Mouse (Mus musculus): ENCODE measurements around the gene C330021F23Rik. TPM values are rescaled to one million over a fixed set of nuclear protein-coding genes. Genes with fewer than 3 reads are reported as not detected.

Gene C330021F23Rik
- 22.8 and 24.0 TPM in 2 replicates for polyA plus RNA-seq (2011; ENCODE audit: insufficient read depth, insufficient read length, low read depth, missing spikeins)

- H3K27me3 ChIP-seq (ENCODE audit: control insufficient read depth, insufficient read depth, low read length, poor library complexity, severe bottlenecking): no peaks in the 10 kb centered on the region
- H3K9ac ChIP-seq (ENCODE audit: low read depth, poor library complexity, severe bottlenecking): peak within 1 kb of the TSS; percentile 87
- peak within 1 kb of the TSS; percentile 88 for H3K4me3 ChIP-seq (ENCODE audit: low read depth, low read length)
- peak; percentile 93 for TF ChIP-seq POLR2A (IDR thresholded peaks at IDR 0.05; ENCODE audit: insufficient read depth, low read length)
- no peak for TF ChIP-seq CTCF (IDR thresholded peaks at IDR 0.05; ENCODE audit: low read depth, low read length)
- peak; percentile 91 for TF ChIP-seq EP300 (IDR thresholded peaks at IDR 0.05; ENCODE audit: insufficient read depth, low read depth, low read length)
- H3K9me3 ChIP-seq (replicated peaks; ENCODE audit: control insufficient read depth, insufficient read depth, low read length, poor library complexity, severe bottlenecking): no peaks in the 10 kb centered on the region
- H3K36me3 ChIP-seq (ENCODE audit: control insufficient read depth, insufficient read depth, low read length, poor library complexity, severe bottlenecking): no peaks in the 10 kb centered on the region
- H3K27ac ChIP-seq (ENCODE audit: insufficient read depth, low read length): peak within 1 kb of the TSS; percentile 100
- peaks cover 7% of the 10 kb centered on the region for H3K4me1 ChIP-seq (ENCODE audit: control insufficient read depth, insufficient read depth, low read length)
These were observed at the start of gene C330021F23Rik for GRCm38 (mm10) chr8:3567641-3568371. Gene C330021F23Rik (plus strand): TSS chr8:3567990.

- Histone ChIP-seq H3K36me3 (ENCODE audit: control insufficient read depth, insufficient read depth, low read length, poor library complexity, severe bottlenecking) (peaks cover 36% of the 10 kb centered on the region), H3K27me3 (ENCODE audit: control insufficient read depth, insufficient read depth, low read length, poor library complexity, severe bottlenecking) (no peaks in the 10 kb centered on the region), H3K9me3 (replicated peaks; ENCODE audit: control insufficient read depth, insufficient read depth, low read length, poor library complexity, severe bottlenecking) (no peaks in the 10 kb centered on the region), H3K9ac (ENCODE audit: low read depth, poor library complexity, severe bottlenecking) (no peak overlapping the region), H3K4me1 (ENCODE audit: control insufficient read depth, insufficient read depth, low read length) (no peaks in the 10 kb centered on the region), H3K27ac (ENCODE audit: insufficient read depth, low read length) (no peak overlapping the region), H3K4me3 (ENCODE audit: low read depth, low read length) (no peak overlapping the region)
- TF ChIP-seq CTCF (IDR thresholded peaks at IDR 0.05; ENCODE audit: low read depth, low read length): no peak
- TF ChIP-seq POLR2A (IDR thresholded peaks at IDR 0.05; ENCODE audit: insufficient read depth, low read length): no peak
- TF ChIP-seq EP300 (IDR thresholded peaks at IDR 0.05; ENCODE audit: insufficient read depth, low read depth, low read length): no peak
These were observed 45.6 kb upstream of the C330021F23Rik start for GRCm38 (mm10) chr8:3522007-3522697.

DNA sequence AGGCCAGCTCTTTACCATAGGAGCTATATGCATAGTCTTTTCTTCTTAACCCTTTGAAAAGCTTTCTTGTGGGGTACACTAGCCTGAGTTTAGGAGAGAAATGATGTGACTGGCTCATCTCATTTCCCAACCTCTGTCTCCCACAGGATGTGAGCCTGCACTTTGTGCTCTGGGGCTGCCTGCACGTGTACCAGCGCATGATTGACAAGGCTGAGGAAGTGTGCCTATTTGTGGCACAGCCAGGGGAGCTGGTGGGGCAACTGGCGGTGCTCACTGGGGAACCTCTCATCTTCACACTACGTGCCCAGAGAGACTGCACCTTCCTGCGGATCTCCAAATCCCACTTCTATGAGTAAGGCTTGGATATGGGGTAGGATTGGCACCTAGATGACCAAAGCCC is 37.0 kb upstream of the C330021F23Rik start:
- no peaks in the 10 kb centered on the region for H3K27me3 ChIP-seq (ENCODE audit: control insufficient read depth, insufficient read depth, low read length, poor library complexity, severe bottlenecking)
- H3K27ac ChIP-seq (ENCODE audit: insufficient read depth, low read length): no peak overlapping the region
- H3K9me3 ChIP-seq (replicated peaks; ENCODE audit: control insufficient read depth, insufficient read depth, low read length, poor library complexity, severe bottlenecking): no peaks in the 10 kb centered on the region
- TF ChIP-seq POLR2A (IDR thresholded peaks at IDR 0.05; ENCODE audit: insufficient read depth, low read length) (no peak), CTCF (IDR thresholded peaks at IDR 0.05; ENCODE audit: low read depth, low read length) (no peak), EP300 (IDR thresholded peaks at IDR 0.05; ENCODE audit: insufficient read depth, low read depth, low read length) (no peak)
- H3K4me3 ChIP-seq (ENCODE audit: low read depth, low read length): no peak overlapping the region
- H3K4me1 ChIP-seq (ENCODE audit: control insufficient read depth, insufficient read depth, low read length): no peaks in the 10 kb centered on the region
- H3K36me3 ChIP-seq (ENCODE audit: control insufficient read depth, insufficient read depth, low read length, poor library complexity, severe bottlenecking): peaks cover 6% of the 10 kb centered on the region
- no peak overlapping the region for H3K9ac ChIP-seq (ENCODE audit: low read depth, poor library complexity, severe bottlenecking)

DNA sequence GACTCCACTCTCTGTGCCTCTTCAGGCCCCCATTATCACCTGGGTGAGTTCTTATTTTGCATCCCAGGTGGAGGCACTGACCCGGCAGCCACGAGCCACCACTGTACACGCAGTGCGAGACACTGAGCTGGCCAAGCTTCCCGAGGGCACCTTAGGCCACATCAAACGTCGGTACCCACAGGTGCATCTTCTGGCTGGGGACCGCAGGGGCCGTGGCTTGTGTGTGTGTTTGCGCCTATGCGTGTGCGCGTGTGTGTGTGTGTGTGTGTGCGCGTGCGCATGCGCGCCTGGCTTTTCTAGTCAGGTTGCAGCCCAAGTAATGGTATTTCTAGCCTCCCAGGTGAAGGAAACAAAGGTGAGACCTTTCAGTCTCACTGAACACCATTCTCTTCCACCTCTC is 35.9 kb upstream of the C330021F23Rik start:
- TF ChIP-seq CTCF (IDR thresholded peaks at IDR 0.05; ENCODE audit: low read depth, low read length) (no peak), EP300 (IDR thresholded peaks at IDR 0.05; ENCODE audit: insufficient read depth, low read depth, low read length) (no peak)
- H3K4me3 ChIP-seq (ENCODE audit: low read depth, low read length): peak overlapping the region; percentile 3
- no peaks in the 10 kb centered on the region for H3K9me3 ChIP-seq (replicated peaks; ENCODE audit: control insufficient read depth, insufficient read depth, low read length, poor library complexity, severe bottlenecking)
- no peak overlapping the region for H3K9ac ChIP-seq (ENCODE audit: low read depth, poor library complexity, severe bottlenecking)
- no peaks in the 10 kb centered on the region for H3K4me1 ChIP-seq (ENCODE audit: control insufficient read depth, insufficient read depth, low read length)
- H3K27me3 ChIP-seq (ENCODE audit: control insufficient read depth, insufficient read depth, low read length, poor library complexity, severe bottlenecking): no peaks in the 10 kb centered on the region
- H3K36me3 ChIP-seq (ENCODE audit: control insufficient read depth, insufficient read depth, low read length, poor library complexity, severe bottlenecking): no peaks in the 10 kb centered on the region
- H3K27ac ChIP-seq (ENCODE audit: insufficient read depth, low read length): no peak overlapping the region

- TF ChIP-seq CTCF (IDR thresholded peaks at IDR 0.05; ENCODE audit: low read depth, low read length): no peak
- peak; percentile 20; the same call in 1 of the 2 replicates for TF ChIP-seq EP300 (IDR thresholded peaks at IDR 0.05; ENCODE audit: insufficient read depth, low read depth, low read length)
- H3K27me3 ChIP-seq (ENCODE audit: control insufficient read depth, insufficient read depth, low read length, poor library complexity, severe bottlenecking): no peaks in the 10 kb centered on the region
- H3K4me1 ChIP-seq (ENCODE audit: control insufficient read depth, insufficient read depth, low read length): no peaks in the 10 kb centered on the region
- no peak overlapping the region for H3K9ac ChIP-seq (ENCODE audit: low read depth, poor library complexity, severe bottlenecking)
- peaks cover 26% of the 10 kb centered on the region for H3K36me3 ChIP-seq (ENCODE audit: control insufficient read depth, insufficient read depth, low read length, poor library complexity, severe bottlenecking)
- H3K9me3 ChIP-seq (replicated peaks; ENCODE audit: control insufficient read depth, insufficient read depth, low read length, poor library complexity, severe bottlenecking): no peaks in the 10 kb centered on the region
- no peak overlapping the region for H3K27ac ChIP-seq (ENCODE audit: insufficient read depth, low read length)
- no peak overlapping the region for H3K4me3 ChIP-seq (ENCODE audit: low read depth, low read length)
These were observed 31.5 kb upstream of the C330021F23Rik start for GRCm38 (mm10) chr8:3536053-3536841.

Measured in ES-Bruce4 (cell line).